Mouse (Mus musculus): ENCODE results near the gene Ly6g5c. TPM values are rescaled to one million over a fixed set of nuclear protein-coding genes. Genes with fewer than 3 reads are reported as not detected.

Ly6g5c gene
- polyA plus RNA-seq, 1 experiment from 2014 or later, result not detected

DNA sequence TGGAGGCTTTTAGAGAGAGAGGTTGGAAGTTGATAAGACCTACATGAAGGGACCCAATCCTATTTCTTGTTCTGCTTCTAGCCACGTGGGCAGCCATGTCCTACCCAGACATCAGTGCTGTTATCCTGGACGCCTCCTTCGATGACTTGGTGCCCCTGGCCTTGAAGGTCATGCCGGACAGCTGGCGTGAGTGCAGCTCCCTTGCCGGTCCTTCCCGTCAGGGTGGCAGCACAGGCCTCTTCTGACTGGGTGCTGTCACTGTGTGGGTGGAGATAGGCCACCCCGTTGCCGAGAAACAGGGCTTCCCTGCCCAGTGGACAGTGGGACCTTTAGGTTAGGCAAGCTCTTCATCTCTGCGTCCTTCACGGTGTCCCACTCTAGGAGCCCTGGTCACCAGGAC, 6.9 kb upstream of the Ly6g5c start:
- no peak overlapping the region for H3K4me3 ChIP-seq (ENCODE audit: low read depth, low read length)
- no peaks in the 10 kb centered on the region for H3K9me3 ChIP-seq (ENCODE audit: control insufficient read depth, low read length)
- no peak overlapping the region for H3K9ac ChIP-seq (ENCODE audit: low read length)
- 94% methylated on average over 11 of the region's 11 CpGs for WGBS
- ATAC-seq (ENCODE audit: insufficient read depth, low FRiP score, low TSS enrichment) (no peak), DNase-seq (ENCODE audit: low spot score) (no peak)
- no peak overlapping the region for H3K27ac ChIP-seq (ENCODE audit: low read depth, low read length)
- no peaks in the 10 kb centered on the region for H3K27me3 ChIP-seq (ENCODE audit: control insufficient read depth, insufficient read depth, low read length)
- H3K4me2 ChIP-seq (ENCODE audit: low read depth), result no peak overlapping the region
- no peaks in the 10 kb centered on the region for H3K4me1 ChIP-seq (ENCODE audit: control insufficient read depth, insufficient read depth, low read length)
- H3K36me3 ChIP-seq (ENCODE audit: control insufficient read depth, insufficient read depth, low read length), result peaks cover 20% of the 10 kb centered on the region

DNA sequence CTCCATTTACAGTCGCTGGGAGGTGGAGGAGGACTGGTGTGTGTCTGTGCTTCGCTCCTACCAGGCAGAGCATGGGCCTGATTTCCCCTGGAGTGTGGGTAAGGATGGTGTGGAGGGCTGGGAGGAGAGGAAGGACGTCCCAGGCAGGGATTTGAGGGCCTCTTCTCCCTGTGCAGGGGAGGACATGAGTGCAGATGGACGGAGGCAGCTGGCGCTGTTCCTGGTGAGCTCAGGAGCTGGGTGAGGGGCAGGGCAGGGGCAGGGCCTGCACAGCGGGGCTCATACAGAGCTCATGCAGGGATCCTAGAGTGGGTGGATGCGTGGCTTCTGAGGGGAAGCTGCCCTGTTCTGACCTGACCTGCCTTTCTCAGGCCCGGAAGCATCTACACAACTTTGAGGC, 5.8 kb upstream of the Ly6g5c start:
- Histone ChIP-seq H3K36me3 (ENCODE audit: control insufficient read depth, insufficient read depth, low read length) (peaks cover 15% of the 10 kb centered on the region), H3K4me2 (ENCODE audit: low read depth) (no peak overlapping the region), H3K9me3 (ENCODE audit: control insufficient read depth, low read length) (no peaks in the 10 kb centered on the region)

DNA sequence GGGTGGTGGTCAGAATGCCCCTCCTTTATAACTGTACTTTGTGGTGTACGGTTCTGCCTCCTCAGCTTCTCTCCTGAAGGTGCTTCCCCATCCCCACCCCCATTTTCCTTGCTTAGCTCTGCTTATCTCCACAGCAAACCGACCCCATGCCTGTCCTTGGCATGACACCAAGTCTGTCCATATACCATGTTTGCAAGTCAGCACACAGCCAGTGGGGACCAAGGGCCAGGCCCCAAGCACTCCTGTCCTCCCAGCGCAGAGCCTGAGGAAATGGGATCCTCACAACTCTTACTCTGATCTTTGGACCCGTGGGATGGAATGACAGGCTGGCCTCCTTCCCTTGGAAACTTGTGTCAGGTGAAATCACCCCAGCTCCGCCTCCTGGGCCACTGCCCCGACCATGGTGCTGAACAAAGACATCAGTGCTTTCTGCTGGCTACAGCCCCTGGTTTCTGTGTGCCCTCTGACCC, 4.8 kb upstream of the Ly6g5c start:
- Histone ChIP-seq H3K9ac (ENCODE audit: low read length) (0 out of 2 replicates have a peak overlapping the region, but pooled peaks have one; percentile 4), H3K9me3 (ENCODE audit: control insufficient read depth, low read length) (no peaks in the 10 kb centered on the region), H3K4me3 (ENCODE audit: low read depth, low read length) (no peak overlapping the region), H3K4me1 (ENCODE audit: control insufficient read depth, insufficient read depth, low read length) (no peaks in the 10 kb centered on the region), H3K27me3 (ENCODE audit: control insufficient read depth, insufficient read depth, low read length) (no peaks in the 10 kb centered on the region), H3K36me3 (ENCODE audit: control insufficient read depth, insufficient read depth, low read length) (peaks cover 15% of the 10 kb centered on the region), H3K4me2 (ENCODE audit: low read depth) (no peak overlapping the region), H3K27ac (ENCODE audit: low read depth, low read length) (no peak overlapping the region)
- ATAC-seq (ENCODE audit: insufficient read depth, low FRiP score, low TSS enrichment), result no peak
- WGBS, result 71% methylated on average over 6 of the region's 6 CpGs
- DNase-seq (ENCODE audit: low spot score), result no peak

More for the DNA sequence above, 5.8 kb upstream of the Ly6g5c start:
- no peak overlapping the region for H3K27ac ChIP-seq (ENCODE audit: low read depth, low read length)
- no peaks in the 10 kb centered on the region for H3K27me3 ChIP-seq (ENCODE audit: control insufficient read depth, insufficient read depth, low read length)
- no peak overlapping the region for H3K4me3 ChIP-seq (ENCODE audit: low read depth, low read length)
- ATAC-seq (ENCODE audit: insufficient read depth, low FRiP score, low TSS enrichment) (no peak), DNase-seq (ENCODE audit: low spot score) (no peak)
- 82% methylated on average over 8 of the region's 8 CpGs for WGBS
- no peaks in the 10 kb centered on the region for H3K4me1 ChIP-seq (ENCODE audit: control insufficient read depth, insufficient read depth, low read length)
- no peak overlapping the region for H3K9ac ChIP-seq (ENCODE audit: low read length)

DNA sequence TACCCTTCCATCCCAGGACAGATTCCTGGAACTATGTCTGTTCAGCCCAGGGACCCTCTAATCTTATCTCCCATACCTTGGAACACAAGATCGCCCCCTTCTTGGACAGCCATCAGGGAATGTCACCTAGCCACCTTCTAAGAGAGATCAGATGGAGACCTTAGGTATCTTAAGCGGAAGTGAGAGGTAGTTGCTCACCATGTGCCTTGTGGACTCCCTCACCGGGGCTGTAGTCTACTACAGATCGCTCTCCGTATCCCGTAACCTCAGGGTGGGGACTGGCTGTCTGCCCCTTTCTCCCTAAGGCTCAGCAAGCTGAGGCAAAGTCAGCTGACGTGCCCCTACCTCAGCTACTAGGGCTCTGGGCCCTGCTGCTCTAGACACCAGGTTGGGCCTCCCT, 4.0 kb upstream of the Ly6g5c start:
- Histone ChIP-seq H3K36me3 (ENCODE audit: control insufficient read depth, insufficient read depth, low read length) (peaks cover 13% of the 10 kb centered on the region), H3K9ac (ENCODE audit: low read length) (no peak overlapping the region), H3K27me3 (ENCODE audit: control insufficient read depth, insufficient read depth, low read length) (no peaks in the 10 kb centered on the region), H3K4me3 (ENCODE audit: low read depth, low read length) (no peak overlapping the region), H3K4me1 (ENCODE audit: control insufficient read depth, insufficient read depth, low read length) (no peaks in the 10 kb centered on the region), H3K27ac (ENCODE audit: low read depth, low read length) (no peak overlapping the region), H3K9me3 (ENCODE audit: control insufficient read depth, low read length) (no peaks in the 10 kb centered on the region), H3K4me2 (ENCODE audit: low read depth) (no peak overlapping the region)
- ATAC-seq (ENCODE audit: insufficient read depth, low FRiP score, low TSS enrichment), result no peak
- DNase-seq (ENCODE audit: low spot score), result no peak
- WGBS, result 90% methylated on average over 7 of the region's 7 CpGs

DNA sequence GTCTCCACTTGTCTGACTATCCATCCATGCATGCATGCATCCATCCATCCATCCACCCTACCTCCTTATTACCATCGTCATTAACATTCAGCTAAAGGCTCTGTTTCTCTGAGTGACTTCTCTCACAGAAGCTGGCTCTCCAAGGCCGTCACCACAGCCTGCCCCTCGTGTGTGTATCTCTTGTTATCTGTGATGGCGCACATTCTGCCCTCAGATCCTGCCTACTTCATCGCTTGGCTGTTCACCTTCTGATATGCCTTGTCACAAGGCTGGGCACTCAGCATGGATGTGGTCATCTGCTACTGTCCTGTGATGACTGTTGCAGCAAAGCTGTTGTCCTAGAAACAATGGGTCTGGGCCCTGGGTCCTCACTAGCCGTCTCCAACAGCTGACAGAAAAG, 3.3 kb upstream of the Ly6g5c start:
- H3K9me3 ChIP-seq (ENCODE audit: control insufficient read depth, low read length), result no peaks in the 10 kb centered on the region
- no peaks in the 10 kb centered on the region for H3K4me1 ChIP-seq (ENCODE audit: control insufficient read depth, insufficient read depth, low read length)
- no peak for ATAC-seq (ENCODE audit: insufficient read depth, low FRiP score, low TSS enrichment)
- peaks cover 13% of the 10 kb centered on the region for H3K36me3 ChIP-seq (ENCODE audit: control insufficient read depth, insufficient read depth, low read length)
- DNase-seq (ENCODE audit: low spot score), result no peak
- H3K9ac ChIP-seq (ENCODE audit: low read length), result no peak overlapping the region
- H3K4me2 ChIP-seq (ENCODE audit: low read depth), result no peak overlapping the region
- 78% methylated on average over 6 of the region's 6 CpGs for WGBS
- H3K4me3 ChIP-seq (ENCODE audit: low read depth, low read length), result no peak overlapping the region
- H3K27me3 ChIP-seq (ENCODE audit: control insufficient read depth, insufficient read depth, low read length), result no peaks in the 10 kb centered on the region
- no peak overlapping the region for H3K27ac ChIP-seq (ENCODE audit: low read depth, low read length)

DNA sequence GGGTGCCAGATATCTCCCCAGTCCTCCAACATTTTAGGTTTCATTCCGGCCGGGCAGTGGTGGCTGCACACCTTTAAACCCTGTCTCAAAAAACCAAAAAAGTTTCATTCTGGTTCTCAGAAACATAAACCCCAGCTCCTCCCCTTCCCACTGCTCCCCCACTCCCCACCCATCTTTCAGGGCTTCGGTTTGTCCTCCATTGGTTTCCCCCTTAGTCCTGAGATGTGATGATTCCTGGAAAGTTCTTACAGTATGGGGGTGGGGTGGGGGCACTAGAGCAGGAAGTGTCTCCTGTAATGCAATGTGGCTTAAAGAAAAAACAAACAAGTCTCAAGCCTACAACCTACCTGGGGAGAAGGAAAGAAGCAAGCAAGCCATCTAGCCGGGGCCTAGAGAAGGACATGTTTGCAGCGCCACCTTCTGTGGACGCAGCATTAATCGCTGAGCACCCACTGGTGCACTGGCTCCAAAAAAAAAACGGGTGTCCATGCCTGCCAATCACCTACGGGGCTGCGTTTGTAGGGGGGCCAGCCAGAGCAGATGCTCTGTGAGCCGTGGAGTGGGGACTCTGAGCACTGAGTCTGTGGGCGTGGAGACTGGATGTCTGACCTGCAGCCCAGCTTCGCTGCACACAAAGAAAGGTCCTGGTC, 2.2 kb upstream of the Ly6g5c start:
- no peaks in the 10 kb centered on the region for H3K27me3 ChIP-seq (ENCODE audit: control insufficient read depth, insufficient read depth, low read length)
- ATAC-seq (ENCODE audit: insufficient read depth, low FRiP score, low TSS enrichment), result no peak
- H3K9ac ChIP-seq (ENCODE audit: low read length), result peak overlapping the region; percentile 47
- H3K4me3 ChIP-seq (ENCODE audit: low read depth, low read length), result no peak overlapping the region
- DNase-seq (ENCODE audit: low spot score), result peak; percentile 47
- H3K36me3 ChIP-seq (ENCODE audit: control insufficient read depth, insufficient read depth, low read length), result peaks cover 11% of the 10 kb centered on the region
- WGBS, result 27% methylated on average over 13 of the region's 13 CpGs
- H3K27ac ChIP-seq (ENCODE audit: low read depth, low read length), result no peak overlapping the region
- H3K9me3 ChIP-seq (ENCODE audit: control insufficient read depth, low read length), result no peaks in the 10 kb centered on the region
- 0 out of 2 replicates have a peak overlapping the region, but pooled peaks have one; percentile 19 for H3K4me2 ChIP-seq (ENCODE audit: low read depth)
- no peaks in the 10 kb centered on the region for H3K4me1 ChIP-seq (ENCODE audit: control insufficient read depth, insufficient read depth, low read length)

DNA sequence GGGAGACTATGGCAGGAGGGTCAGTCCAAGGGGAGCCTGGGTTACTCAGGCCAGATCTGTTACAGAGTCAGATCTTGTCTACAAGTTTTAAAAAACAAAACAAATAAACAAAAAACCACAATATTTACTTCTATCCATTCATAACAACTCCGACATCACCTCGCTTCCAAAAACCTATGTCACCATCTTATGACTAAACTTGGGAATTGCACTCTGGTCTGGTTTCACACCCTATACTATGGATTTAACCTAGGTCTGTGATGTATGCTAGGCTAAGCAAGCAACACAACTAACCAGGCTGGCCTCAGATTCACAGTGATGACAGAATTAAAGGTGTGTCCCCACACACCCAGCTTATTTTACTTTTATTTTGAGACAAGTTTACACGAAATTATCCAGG, 1.6 kb upstream of the Ly6g5c start:
- no peak overlapping the region for H3K4me2 ChIP-seq (ENCODE audit: low read depth)
- no peaks in the 10 kb centered on the region for H3K9me3 ChIP-seq (ENCODE audit: control insufficient read depth, low read length)
- H3K4me1 ChIP-seq (ENCODE audit: control insufficient read depth, insufficient read depth, low read length), result no peaks in the 10 kb centered on the region
- H3K27ac ChIP-seq (ENCODE audit: low read depth, low read length), result no peak overlapping the region
- H3K9ac ChIP-seq (ENCODE audit: low read length), result no peak overlapping the region; the same call in 1 of the 2 replicates
- 78% methylated on average over 3 of the region's 3 CpGs for WGBS
- DNase-seq (ENCODE audit: low spot score) (no peak), ATAC-seq (ENCODE audit: insufficient read depth, low FRiP score, low TSS enrichment) (no peak)
- no peaks in the 10 kb centered on the region for H3K27me3 ChIP-seq (ENCODE audit: control insufficient read depth, insufficient read depth, low read length)
- no peak overlapping the region for H3K4me3 ChIP-seq (ENCODE audit: low read depth, low read length)
- H3K36me3 ChIP-seq (ENCODE audit: control insufficient read depth, insufficient read depth, low read length), result peaks cover 10% of the 10 kb centered on the region

DNA sequence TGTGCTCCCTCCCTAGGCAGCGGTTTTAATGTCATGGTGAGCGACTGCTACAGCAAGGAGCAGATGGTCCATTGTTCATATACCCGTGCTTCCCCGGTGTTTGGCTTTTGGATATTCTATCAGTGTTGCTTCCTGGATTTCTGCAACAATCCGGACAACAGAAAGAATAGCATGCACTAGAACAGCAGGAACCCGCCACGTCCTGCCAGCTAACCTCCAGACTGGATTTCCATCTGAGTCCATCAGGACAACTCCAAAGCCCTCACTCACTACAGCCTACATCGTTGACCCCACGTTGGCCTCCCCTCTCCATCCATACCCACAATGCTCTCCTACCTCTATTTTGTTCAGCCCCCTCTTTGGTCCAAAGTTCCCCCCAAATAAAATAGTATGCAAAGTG, 3.7 kb downstream of the Ly6g5c start:
- Histone ChIP-seq H3K9me3 (ENCODE audit: control insufficient read depth, low read length) (no peaks in the 10 kb centered on the region), H3K27me3 (ENCODE audit: control insufficient read depth, insufficient read depth, low read length) (no peaks in the 10 kb centered on the region), H3K4me1 (ENCODE audit: control insufficient read depth, insufficient read depth, low read length) (no peaks in the 10 kb centered on the region), H3K9ac (ENCODE audit: low read length) (no peak overlapping the region), H3K4me2 (ENCODE audit: low read depth) (no peak overlapping the region), H3K36me3 (ENCODE audit: control insufficient read depth, insufficient read depth, low read length) (peaks cover 2% of the 10 kb centered on the region; the same call in 1 of the 2 replicates), H3K27ac (ENCODE audit: low read depth, low read length) (no peak overlapping the region), H3K4me3 (ENCODE audit: low read depth, low read length) (no peak overlapping the region)
- ATAC-seq (ENCODE audit: insufficient read depth, low FRiP score, low TSS enrichment) (no peak), DNase-seq (ENCODE audit: low spot score) (no peak)
- 82% methylated on average over 9 of the region's 9 CpGs for WGBS

Measured in neural tube, embryonic 11.5 days (tissue).